Mouse (Mus musculus) heart, postnatal 0 days (tissue): ENCODE results near the gene Eif2ak4.

Experiments used
- CTCF ChIP-seq: IDR thresholded peaks from 2 replicates; pipeline ENCODE4 v1.5.1; 2016; ENCODE audit warnings: antibody characterized with exemption, control low read depth, low read depth
- EP300 ChIP-seq: IDR thresholded peaks from 2 replicates; pipeline ENCODE4 v1.6.1; 2016; ENCODE audit warnings: antibody characterized with exemption, low read depth

DNA sequence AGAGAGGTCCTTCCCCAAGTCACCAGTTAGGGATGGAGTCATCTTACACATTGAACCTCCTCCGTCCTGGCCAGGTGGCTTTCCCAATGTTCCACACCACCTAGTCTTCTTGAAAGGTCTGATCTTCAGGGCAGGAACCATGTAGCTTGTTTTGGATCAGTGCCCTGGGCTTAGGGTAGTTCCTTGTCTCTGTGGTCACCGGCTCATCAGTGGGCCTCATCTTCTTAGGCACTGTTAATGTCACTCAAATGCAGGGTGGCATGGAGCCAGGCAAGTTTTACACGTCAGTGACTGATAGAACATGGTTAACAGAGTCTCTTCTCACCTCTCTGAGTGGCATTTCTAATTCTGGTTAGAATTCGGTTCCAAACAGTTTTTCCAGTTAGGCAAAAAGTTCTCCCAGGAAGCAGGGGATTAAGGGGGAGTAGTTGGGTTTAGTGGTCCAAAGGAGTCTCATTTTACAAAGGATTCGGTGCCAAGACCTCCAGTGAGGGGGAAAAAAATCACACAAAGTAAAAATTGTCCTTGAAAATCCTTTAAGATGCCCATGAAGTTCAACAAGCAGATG, 134.8 kb downstream of the Eif2ak4 start:
- no peak for TF ChIP-seq EP300
- TF ChIP-seq CTCF = no peak
